Mouse (Mus musculus): ENCODE data around the gene Ncapd2.

The Ncapd2 gene

DNA sequence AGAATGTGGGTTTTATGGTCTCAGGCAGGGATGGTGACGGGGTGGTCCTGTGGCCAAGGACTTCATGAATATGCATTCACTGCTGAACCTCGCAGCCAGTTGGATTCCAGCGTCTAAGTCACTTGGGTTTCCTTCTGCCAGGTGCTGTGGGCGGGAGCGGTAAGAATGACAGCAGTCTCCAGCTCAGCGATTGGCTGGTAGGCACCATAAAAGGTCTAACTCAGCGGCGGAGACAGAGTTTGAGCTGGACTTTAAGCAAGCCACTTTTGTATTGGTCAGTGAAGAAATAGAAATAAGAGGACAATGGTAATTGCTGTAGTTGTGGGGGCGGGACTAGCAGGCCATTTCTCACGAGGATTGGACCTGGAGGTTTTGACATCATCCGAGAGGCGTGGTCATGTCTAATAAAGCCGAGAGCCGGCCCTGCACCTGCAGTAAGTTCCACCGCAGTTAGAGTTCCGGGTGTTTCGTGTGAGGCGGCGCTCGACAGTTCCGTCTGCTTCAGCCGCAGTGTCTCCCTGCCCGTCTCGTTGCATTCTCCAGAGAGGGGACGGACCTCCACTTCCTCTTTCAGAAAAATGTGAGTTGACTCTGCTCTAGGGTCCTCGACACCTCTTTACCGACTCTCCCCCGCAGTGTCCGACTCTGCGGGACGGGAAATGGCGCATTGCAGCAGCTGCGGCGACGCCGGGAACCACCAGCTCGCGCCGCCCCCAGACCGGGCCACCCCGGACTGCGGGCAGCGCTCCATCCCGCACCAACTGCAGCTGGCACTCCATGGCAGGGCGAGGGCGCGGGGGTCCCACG lies 23.9 kb upstream of the Ncapd2 start, which contains the start of gene Vamp1:
Gene Vamp1 (plus strand): TSS at position 404 of the 807 bp plus-strand sequence.
- DNase-seq (ENCODE audit: low spot score in 2 of 2) = peak; percentile 92 to 94

DNA sequence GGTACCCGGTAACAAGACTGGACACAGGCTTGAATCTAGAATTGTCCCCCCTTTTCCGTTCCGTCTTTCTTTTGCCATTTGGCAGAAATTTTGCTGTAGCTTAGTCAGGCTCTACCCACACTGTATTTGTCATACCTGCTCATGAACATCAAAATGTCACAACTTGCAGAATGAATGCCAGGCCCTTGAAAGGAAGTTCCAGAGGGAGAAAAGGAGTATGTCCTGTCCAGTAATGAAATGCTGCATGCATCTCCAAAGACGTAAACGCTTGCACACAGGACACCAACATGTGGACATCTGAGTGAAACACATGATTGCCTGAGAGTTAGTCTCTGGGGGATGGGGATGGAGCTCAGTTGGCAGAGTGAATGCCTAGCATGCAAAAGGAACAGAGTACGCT lies 22.2 kb upstream of the Ncapd2 start:
- no peak for DNase-seq (ENCODE audit: low spot score in 2 of 2)

DNA sequence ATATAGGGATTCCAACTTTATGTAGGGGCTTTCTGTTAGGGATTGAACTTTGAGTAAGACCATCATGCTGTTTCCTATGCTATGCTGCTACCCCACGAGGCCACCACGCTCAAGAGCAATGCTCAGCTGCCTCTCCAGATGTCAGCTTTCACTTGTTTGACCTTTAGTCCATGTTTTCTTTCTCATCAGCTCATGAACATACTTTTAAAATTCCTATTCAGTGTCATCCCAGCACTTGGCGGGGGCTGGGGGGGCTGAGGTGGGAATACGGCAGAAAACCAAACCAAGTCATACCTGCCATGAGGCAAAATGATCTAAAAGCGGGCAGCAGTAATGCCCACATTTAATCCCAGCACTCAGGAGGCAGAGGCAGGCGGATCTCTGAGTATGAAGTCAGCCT lies 21.6 kb upstream of the Ncapd2 start:
- no peak for DNase-seq (ENCODE audit: low spot score in 2 of 2)

DNA sequence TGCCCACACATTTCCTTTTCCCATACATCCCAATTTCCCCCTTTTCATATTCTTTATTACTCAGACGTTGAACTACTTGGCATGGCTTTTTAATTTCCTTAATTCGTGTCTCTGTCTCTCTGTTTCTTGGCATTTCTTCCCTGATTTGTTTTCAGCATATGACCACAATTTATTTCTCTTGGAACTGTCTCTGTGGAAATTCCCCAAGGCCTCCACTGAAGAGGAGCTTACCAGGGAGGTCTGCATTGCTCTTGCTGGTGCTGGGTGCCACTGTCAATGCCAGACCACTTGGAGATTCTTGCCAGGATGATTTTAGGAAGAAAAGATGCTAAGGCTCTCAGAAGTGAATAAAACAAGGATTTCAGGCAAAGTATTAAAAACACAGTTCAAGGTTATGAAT lies 21.1 kb upstream of the Ncapd2 start:
- DNase-seq (ENCODE audit: low spot score in 2 of 2) = no peak

DNA sequence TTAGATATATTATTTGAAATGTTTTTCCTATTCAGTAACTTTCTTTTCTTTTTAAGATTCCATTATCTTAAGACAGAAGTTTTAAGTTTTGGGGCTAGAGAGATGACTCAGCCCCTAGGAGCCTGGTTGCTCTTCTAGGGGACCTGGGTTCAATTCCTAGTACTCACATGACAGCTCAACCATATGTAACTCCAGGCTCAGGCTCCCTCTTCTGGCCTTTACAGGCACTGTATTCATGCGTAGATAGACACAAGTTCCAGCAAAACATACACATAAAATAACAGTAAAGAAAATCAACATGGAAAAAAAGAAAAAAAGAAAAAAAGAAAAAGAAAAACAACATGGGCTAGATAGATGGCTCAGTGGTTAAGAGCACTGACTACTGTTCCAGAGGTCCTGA lies 18.9 kb upstream of the Ncapd2 start:
- no peak for DNase-seq (ENCODE audit: low spot score in 2 of 2)

DNA sequence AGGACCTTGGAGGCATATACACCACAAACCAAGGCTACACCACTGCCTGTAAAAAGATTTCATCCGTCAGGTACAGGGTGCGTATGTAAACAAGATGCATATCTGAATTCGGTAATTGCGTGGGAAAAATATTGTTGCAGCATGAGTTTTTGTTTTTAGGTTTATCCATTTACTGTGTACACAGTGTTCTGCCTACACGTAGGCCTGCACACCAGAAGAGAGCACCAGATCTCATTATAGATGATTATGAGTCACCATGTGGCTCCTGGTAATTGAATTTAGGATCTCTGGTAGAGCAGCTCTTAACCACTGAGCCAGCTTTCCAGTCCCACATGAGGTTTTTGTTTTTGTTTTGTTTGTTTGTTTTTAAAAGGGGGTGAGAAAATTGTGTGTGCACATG lies 5.7 kb upstream of the Ncapd2 start:
- no peak for DNase-seq (ENCODE audit: low spot score in 2 of 2)

DNA sequence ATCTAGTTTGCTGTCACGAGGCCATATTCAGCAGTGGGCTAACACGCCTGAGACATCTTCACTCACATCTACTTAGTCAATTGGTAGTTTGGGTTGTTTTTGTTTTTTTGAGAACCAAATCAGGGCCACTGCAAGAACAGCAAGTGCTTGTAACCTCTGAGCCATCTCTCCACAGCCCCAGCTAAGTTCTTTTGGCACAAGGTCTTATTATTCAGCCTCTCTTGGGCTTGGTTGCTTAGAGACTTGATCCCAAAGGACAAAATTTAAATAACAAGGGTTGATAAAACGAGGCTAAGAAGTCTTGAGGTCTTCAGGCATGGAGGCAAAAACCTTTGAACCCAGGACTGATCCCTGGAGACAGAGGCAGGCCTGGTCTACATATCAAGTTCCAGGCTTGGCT lies 4.8 kb upstream of the Ncapd2 start:
- DNase-seq (ENCODE audit: low spot score in 2 of 2) = no peak

DNA sequence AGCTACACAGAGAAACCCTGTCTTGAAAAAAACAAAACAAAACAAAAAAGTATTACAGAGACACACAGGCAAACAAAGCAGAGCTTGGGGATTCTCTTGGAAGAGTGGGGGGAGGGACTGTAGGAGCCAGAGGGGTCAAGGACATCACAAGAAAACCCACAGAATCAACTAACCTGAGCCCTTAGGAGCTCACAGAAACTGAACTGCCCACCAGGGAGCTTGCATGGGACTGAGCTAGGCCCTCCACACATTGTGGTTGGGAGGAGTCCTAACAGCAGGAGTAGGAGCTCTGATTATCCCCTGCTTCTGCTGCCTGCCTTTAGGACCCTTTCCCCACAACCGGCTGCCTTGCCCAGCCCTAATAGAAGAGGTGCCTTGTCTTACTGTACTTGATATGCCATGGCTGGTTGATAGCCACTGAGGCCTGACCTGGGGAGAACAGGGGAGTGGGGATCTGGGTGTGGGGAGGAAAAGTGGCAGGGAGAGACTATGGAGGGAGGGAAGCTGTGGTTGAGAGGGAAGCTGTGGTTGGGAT lies 4.1 kb upstream of the Ncapd2 start:
- DNase-seq (ENCODE audit: low spot score in 2 of 2) = no peak

DNA sequence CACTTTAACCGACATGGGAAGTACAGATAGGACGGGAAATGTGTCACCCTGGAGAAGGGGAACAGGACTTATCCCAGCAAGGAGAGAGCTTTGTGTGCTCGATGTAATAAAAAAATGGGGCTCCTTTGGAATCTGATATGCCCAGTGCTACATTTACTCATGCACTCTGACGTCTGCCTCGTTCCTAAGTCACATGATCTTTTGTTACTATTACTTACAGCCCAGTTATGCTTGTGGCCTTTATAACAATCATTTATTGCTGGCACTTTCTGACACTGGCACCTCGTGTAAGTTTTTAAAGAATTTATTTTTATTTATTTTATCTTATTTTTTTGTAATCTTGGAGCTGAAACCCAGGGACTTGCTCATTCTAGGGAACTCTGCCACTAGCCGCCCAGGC lies 1.9 kb upstream of the Ncapd2 start:
- no peak for DNase-seq (ENCODE audit: low spot score in 2 of 2)

DNA sequence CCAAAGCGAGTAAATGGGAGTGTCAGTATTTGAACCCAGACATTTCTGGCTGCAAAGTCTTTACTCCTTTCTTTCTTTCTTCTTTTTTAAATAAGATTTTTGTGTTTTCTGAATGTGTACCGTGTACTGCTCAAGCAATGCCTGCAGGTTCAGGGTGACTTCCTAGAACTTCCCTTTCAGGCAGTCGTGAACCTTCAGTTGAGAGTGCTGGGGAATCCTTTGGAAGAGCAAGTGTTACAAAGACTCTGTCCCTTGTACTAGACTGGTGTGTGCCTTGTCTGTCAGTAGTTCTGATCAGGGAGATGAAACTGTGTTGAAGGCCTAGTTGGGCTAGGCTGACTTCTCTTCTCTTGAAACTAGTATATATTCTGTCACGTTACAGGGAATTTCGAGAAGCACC lies 1.3 kb upstream of the Ncapd2 start:
- no peak for DNase-seq (ENCODE audit: low spot score in 2 of 2)

DNA sequence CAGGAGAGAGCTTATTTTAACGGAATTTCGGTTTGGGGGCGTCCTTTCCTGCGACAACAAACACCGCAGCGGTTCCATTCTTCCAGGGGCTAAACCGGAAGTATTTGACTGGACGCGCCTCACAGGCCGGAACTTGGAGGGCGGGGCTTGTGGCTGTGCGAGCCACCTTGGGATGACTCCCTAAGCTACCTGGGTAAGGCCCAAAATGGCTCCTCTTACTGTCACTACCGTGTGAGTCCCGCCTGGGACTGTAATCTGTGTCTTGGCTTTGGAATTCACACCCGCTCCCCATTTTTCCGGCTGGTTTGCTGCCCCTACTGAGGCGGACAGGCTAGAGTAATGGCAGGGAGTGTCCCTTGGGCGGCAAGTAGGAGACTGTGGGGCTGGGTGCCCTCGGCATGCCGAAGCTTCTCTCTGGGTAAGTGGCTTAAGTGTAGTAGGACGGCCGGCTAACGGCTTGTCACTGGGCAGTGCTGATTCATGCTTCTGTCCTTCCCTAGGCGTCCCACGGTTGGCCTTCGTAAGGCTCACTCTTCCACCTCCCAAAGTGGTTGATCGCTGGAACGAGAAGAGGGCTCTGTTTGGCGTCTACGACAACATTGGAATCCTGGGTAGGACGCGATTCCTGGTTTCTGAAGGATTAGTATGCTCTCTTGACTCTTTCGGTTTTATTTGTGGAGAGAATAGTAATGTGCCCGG lies 664 bp upstream of the Ncapd2 start:
- DNase-seq (ENCODE audit: low spot score in 2 of 2) = peak; percentile 87 to 92

DNA sequence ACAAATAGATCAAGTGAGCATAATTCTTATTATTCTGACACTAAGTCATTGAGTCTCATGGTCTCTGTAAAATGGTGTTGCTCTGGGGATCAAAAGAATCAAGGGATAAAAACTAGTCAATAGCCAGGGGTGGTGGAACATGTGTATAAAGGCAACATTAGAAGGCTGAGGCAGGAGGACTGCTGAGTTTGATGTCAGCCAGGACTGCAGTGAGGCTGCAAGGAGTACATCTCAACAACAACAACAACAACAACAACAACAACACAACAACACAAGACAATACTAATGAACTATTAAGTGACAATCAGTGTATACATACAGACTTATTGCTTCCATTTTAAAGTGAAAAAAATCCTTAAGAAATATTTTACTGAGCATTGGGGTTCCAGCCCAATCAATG lies 685 bp downstream of the Ncapd2 start:
- no peak for DNase-seq (ENCODE audit: low spot score in 2 of 2)

DNA sequence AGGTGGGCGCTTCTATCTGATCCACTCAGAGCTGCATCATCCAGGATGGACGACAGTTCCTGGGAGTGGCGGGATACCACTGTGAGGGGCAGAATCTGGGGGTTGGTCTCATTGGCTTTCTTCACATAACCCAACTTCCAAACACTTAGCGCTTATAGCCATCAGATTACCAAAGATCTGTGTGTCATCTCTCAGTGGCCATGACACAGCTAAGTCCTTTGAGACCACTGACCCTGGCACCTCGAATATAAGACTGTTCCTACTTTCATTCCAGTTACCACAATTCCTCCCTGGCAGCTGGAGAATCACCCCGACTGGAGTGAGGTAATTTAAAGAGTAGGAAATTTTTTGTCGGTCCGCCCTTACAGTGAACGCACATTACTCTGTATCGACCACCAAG lies 5.3 kb downstream of the Ncapd2 start:
- no peak for DNase-seq (ENCODE audit: low spot score in 2 of 2)

DNA sequence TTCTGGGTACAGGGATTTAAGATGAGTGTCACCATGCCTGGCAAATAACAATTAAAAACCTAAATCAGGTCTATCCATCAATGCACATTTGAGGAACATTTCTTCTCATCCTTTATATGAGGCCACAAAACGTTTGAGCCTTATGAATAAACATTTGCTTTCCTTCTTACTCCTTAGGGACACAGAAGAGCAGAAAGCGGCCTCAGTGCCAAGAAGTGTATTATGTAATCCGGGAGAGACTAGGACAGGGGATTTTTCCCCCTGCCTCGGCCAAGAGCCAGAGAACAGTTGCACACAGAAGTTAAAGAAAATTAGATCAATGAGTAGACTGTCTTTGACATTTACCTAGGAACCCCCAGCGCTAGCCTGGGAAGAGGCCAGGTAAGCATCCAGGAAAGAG lies 9.4 kb downstream of the Ncapd2 start:
- DNase-seq (ENCODE audit: low spot score in 2 of 2) = no peak

DNA sequence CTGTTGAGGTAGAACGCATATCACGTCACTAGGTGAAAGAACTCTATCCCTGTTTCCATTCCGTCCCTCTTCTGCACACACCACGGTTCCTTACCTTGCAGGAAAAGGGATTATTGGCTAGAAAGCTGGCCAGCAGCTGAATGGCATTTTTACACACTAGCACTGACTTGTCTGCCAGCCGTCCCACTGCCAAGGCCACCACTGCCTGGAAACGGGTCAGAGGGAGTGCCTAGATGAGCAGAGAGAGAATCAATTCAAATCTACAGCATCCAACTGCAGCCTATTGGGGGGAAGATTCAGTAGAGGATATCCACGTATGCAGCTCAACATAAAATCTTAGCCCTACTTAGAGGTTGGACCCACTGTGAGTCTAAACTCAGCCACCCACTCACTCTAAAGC lies 11.9 kb downstream of the Ncapd2 start:
- DNase-seq (ENCODE audit: low spot score in 2 of 2) = no peak

DNA sequence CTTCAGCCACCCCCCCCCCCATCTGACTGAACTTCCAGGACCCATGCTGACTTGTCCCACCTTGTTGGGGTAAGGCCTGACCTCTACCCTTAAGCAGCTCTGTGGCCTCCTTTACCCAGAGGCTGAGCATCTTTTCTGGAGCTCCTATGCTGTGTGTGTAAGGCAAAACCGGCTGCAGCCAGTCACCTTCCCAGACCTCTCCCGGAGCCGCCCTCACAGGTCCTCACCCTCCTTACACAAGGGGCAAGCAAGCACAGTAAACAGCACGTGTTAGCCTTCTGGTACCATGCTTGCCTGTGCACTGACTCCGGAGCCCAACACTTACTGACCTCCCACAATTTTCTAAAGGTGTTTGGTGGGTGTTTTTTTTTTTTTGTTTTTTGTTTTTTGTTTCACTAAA lies 16.0 kb downstream of the Ncapd2 start:
- DNase-seq (ENCODE audit: low spot score in 2 of 2) = no peak

DNA sequence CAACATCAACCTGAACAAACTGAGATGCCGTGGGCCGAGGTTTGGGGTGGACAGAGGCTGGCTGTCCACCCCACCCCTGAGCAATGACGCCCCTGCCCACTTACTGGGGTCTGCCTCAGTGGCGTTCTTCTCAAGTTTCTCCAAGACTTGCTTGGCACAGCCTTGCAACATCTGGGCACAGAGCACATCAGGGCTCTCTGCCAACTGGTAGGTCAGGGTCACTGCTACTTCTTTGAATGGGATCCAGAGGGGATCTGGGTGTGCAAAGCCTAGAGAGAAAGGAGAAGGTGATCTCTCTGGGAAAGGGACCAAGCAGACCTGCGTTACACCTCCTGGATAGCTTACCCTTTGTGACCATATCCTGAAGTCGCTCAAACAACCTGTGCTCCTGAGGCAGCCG lies 18.2 kb downstream of the Ncapd2 start:
- DNase-seq (ENCODE audit: low spot score in 2 of 2) = no peak

DNA sequence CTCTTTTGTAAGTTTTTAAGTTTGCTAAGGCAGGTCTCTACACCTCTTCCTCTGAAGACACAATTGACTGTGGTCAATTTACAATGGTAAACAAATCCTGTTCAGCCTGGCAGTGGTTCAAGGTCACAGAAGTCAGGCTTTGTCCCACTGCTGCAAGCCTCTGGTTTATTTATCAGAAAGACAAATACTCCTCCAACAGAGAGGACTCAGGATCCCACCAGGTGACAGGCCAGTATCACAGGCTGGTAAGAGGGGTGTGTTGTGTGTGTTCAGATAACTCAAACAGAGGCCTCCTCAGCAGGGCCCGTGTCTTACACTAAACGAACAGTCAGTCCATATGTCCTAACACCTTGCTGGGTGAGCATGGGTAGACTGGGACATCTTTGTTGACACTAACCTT lies 19.0 kb downstream of the Ncapd2 start:
- DNase-seq (ENCODE audit: low spot score in 2 of 2) = no peak

DNA sequence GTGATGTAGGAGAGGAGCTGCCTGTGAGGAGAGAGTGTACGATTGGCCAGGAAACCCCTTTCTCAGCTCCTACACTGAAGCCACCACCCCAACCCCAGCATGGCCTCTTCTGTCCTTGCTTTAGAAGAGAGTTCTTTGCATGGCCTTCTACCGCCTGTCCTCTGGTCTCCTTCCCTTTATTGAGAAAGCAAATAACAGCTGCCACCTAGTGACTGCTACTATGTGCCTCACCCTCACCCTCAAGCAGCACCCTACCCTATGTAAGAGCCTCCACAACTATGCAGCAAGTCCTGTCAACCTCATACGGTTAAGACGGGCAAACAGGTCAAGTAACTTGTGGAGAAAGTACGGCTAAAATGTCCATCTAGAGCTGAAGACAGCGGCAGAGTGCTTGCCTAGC lies 21.3 kb downstream of the Ncapd2 start:
- DNase-seq (ENCODE audit: low spot score in 2 of 2) = no peak

DNA sequence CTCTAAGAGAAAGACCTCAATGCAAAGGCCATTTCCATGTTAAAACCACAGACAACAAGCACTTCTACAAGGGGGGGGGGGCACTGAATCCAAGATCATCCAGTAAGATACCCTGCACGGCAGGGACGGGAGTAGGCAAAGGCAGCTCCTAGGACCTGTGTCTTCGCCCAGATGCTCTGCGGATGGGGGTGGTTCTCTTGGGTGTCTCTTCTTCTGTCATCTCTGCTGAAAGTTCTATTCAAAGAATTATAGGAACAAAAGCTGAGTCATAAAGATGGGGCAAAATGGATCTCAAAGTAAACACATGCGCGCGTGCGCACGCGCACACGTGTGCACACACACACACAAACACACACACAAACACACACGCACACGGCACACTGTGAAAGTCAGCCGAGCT lies 23.4 kb downstream of the Ncapd2 start:
- no peak for DNase-seq (ENCODE audit: low spot score in 2 of 2)

DNA sequence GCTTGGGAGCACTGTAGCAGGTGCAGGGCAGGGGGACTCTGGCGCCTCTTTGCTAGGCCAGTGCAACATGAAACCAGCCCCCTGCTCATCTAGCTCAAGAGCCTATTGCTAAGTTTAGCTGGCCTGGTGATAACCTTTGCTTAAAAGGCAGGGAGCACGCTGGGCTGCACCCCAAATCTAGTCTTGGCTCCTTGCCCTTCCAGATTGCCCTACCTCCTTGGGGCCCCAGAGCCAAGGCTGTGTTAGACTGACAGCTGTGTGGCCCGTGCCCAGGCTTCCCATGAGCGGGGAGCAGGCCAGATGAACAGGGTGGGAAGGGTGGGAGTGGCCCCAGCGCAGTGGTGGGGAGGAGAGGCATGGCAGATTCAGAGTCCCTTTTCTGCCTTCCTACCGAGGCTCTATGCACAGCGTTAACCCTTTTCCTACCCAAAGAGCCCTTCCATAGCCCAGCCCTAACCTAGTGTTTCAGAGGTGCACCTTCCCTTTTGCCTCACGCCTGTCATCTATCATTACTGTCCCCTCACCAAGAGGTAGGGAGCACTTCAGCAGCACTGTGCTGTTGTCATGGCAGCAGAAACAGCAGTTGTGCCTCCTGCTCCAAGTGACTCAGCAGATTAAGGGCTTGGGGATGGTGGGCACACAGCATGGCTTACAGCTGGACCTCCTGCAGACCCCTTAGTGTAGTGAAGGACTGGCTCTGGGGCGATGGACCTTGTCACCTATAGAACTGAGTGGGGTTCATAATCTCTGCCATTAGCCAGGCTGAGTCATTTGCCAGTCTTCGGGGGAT lies 24.4 kb downstream of the Ncapd2 start:
- peak in 1 of 2 experiments; percentile 54 for DNase-seq (ENCODE audit: low spot score in 2 of 2)

DNA sequence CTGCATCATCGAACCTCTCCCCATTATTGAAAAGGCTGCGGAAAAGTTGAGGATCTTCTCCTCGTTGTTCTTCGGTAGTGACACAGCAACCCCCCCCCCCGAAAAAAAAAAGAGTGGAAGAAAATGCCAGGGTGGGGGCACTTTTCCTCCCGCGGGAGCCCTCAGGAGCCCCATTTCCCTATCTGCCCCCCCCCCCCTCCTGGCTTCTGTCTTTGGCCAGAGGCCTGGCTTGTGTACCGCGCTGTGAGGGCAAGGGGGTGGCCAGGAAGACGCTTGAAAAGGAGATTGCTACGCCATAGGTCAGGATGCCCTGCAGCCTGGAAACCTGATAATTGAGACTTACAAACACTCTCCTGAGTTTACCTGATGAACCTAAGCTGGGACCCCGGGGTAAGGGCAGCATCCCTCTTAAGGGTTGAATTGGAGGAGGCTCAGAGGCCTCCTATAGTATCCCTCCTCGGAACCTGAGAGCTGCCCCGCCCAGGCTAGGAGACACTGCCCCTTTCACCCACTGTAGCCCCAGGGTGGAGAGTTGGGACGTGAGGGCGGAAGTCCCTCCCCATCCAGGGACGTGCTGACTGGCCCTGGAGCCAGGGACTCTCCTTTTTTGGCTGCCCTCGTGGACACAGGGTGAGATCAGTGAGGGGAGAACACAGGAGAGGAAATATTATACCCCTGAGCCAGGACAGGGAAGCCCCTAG lies 25.3 kb downstream of the Ncapd2 start, which contains the start of gene Gapdh:
Gene Gapdh (minus strand): TSS at position 417 of the 701 bp plus-strand sequence.
- peak; percentile 80 to 90 for DNase-seq (ENCODE audit: low spot score in 2 of 2)

All from urinary bladder, postnatal 36 days (tissue).